Mouse (Mus musculus): Measurements from ENCODE around the gene Fam69a.
"Not testable (repeated sequence)": the region's sequence is repeated elsewhere in the genome, so short reads cannot be mapped to it uniquely, and the experiment has no call there.

The Fam69a gene

DNA sequence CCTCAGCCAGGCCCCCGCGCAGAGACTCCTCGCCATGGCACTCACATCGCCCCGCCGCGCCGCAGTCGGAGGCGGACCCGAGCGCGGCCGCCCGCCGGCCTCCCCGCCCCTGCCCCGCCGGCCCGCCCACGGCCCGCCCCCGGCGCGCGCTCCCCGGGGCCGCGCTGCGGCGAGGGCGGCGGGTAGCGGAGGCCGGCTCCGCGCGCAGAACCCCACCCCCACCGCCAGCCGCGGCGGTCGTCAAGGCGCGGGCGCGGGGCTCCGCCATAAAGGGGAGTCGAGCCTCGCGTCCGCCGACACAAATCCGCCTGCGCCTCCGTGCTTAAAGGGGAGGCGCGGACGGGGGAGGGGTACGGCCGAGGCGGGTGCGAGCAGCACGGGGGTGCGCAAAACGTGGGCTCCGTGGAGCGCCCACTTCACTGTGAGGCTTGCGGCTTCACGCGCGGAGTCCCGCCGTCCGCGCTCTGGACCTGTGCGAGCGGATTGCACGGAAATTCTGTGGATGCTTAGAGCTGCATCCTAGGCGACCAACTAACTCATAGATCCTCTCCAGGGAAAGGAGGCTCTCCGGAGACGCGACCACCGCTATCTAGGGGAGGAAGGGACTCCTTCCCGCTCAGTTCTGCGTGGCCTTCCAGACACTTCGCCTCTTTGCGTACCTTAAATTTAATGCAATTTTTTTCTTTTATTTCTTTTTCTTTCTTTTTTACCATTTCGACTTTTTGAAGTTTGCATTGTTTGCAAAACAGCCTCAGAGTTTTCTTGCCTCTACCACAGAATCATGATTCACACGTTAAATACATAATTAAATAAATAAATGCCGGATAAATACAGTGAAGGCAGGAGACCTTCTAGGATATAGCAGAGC is at the start of gene Fam69a:
TSS of gene Fam69a (minus strand) at position 119 of the 868 bp plus-strand sequence.
- DNase-seq (ENCODE audit: extremely low spot score, low spot score): peak; percentile 90

DNA sequence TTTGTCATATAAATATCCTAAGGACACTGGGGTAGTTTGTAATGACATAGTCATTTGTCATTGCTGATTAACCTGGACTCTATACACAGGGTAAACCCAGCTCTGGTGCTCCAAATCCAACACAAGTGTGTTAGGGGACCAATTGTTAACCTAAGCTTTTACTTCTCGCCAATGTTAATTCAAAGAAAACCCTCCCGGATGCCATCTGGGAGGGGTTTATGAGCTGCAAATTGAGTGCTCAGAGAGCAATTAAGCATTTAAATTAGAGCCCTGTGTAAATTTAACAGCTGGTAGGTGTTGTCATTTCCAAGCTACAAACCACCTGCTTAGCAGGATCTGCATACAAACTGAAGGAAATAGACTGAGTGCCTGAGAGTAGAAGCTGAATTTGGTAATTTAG is 48.6 kb upstream of the Fam69a start:
- DNase-seq (ENCODE audit: extremely low spot score, low spot score): no peak

DNA sequence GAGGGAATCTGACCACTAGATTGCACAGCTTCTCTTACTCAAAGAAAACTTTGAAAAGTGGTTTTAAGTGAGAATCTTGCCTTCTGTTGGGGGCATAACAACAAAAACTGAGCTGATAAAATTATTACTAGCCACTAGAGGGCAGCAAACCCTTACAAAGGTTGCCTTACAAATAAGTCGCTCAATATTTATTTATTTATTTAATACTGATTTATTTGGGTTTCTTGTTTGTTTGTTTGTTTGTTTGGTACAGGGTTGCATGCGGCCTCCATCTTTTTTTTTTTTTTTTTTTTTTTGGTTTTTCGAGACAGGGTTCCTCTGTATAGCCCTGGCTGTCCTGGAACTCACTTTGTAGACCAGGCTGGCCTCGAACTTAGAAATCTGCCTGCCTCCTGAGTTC is 47.3 kb upstream of the Fam69a start:
- no peak for DNase-seq (ENCODE audit: extremely low spot score, low spot score)

DNA sequence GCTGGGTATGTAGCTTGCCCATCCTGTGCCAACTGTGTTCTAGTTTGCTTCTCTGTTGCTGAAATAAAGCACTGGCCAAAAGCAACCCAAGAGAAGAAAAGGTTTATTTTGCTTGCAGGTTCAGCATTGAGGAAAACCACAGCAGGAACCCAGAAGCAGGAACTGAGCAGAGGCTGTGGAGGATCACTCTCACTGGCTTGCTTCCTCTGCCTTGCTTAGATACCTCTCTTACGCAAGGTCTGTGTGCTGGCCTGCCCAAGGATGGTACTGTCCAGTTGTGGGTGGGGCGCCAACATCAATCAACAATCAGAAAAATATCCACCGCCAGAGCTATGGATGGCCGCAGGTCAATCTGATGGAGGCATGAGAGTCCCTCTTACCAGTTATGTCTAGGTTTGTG is 44.4 kb upstream of the Fam69a start:
- DNase-seq (ENCODE audit: extremely low spot score, low spot score): no peak

DNA sequence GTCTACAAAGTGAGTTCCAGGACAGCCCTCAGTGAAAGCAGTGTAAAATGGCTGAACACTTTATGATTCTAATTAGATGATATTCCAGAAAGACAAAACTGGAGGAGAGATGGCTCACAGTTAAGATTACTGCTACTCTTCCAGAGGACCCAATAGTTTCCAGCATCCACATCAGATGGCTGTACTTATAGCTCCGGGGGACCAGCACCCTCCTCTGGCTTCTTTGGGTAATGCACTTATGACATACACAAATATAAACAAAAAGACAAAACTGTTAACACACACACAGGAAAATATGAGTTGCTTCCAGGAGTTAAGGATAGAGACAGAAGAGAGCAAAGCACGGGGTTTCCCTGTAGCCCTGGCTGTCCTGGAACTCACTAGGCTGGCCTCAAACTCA is 43.1 kb upstream of the Fam69a start:
- DNase-seq (ENCODE audit: extremely low spot score, low spot score): no peak

DNA sequence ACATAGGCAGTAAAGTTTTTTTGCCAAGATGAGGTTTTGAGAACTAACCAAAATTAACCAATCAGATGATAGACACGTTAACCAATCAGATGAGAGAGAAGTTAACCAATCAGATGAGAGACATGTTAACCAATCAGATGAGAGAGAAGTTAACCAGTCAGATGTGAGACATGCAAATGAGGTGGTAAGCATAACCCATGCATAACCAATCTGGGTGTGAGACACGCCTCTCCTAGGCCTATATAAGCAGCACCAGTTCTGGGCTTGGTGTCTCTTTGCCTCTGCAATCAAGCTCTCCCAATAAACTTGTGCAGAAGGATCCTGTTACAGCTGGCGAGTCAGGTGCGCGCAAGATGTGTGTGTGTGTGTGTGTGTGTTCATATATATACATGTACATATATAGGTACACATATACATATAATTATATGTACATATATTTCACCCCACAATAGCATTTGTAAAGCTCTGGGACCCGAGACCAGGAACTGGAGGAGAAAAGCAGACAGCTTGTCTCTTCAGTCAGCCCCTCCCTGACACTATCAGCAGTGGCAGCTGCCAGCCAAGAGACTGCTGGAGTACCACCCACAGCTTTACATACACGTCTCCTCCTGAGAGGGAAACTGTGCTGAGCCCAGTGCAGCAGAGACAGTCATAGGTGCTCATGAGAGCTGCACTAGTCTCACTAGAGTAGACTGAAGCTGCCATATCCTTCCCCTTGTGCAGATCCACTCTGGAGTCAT is 42.1 kb upstream of the Fam69a start:
- not testable (repeated sequence) for DNase-seq (ENCODE audit: extremely low spot score, low spot score)

DNA sequence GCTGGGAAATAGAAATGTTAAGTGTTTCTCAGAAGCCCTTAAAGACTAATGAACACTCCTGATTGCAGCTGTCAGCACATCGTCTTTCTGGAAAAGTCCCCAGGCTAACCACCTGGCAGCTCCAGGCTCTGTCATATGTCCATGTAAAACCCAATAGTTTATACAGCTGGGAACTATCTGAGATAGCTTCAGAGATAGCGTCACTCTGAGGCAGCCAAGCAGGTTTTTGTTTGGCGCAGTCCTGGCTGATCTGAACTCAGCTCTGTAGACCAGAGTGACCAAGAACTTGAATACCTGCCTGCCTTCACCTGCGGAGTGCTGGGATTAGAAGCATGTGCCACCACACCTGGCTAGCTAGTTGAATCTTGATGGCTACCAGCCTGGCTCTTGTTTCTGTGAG is 41.3 kb upstream of the Fam69a start:
- no peak for DNase-seq (ENCODE audit: extremely low spot score, low spot score)

DNA sequence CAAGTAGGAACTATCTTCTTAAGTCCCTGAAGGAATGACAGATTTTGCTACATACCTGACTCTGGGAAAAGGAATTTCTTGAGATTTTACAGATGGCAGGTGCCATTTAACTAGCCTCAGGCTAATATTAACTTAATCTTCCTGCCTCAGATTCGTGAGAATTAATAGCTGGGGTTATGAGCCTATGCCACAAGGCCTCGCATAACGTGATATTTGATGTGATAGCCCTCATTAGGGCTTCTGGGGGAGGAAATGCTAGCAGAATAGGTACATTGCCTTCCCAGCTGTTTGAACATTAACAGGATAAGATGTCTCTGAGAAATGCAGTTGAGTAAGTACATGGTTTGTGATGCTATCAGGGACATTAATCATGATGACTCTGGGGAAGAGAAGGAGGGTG is 34.5 kb upstream of the Fam69a start:
- no peak for DNase-seq (ENCODE audit: extremely low spot score, low spot score)

DNA sequence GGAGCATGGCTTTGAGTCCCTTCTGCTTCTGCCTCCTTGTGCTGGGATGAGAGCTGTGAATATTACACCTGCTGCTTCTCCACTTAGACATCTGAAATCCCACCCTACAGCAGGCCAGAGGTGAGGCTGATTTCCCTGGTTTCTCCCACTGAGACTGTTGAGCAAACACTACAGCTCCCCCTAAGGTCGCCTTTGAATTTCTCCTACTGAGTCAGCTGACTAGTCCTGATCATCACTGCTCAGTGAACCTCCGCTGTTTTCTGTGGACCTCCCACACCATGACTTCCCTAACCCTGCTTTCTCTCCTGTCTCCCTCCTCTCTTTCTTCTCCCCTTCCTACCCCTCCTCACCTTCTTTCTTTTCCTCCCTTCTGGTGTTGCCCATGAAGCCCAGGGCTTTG is 32.5 kb upstream of the Fam69a start:
- no peak for DNase-seq (ENCODE audit: extremely low spot score, low spot score)

DNA sequence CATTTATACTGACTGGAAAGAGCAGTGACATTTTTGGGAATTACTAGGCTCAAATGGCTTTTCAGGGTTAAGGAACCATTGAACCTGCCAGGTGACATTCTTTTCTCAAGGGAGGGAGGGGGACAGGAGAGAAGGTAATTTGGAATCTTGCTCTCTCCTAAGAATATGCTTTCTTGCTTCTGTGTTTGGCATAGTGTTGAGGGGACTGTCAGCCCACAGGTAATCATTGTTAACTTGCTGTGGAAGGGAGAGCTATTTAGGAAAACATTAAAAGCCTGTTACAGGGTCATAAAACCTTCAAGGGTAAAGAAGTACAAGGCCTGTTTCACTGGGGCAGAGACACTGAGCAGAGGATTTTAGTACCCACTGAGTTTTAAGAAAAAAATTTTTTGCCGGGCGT is 30.3 kb upstream of the Fam69a start:
- no peak for DNase-seq (ENCODE audit: extremely low spot score, low spot score)

DNA sequence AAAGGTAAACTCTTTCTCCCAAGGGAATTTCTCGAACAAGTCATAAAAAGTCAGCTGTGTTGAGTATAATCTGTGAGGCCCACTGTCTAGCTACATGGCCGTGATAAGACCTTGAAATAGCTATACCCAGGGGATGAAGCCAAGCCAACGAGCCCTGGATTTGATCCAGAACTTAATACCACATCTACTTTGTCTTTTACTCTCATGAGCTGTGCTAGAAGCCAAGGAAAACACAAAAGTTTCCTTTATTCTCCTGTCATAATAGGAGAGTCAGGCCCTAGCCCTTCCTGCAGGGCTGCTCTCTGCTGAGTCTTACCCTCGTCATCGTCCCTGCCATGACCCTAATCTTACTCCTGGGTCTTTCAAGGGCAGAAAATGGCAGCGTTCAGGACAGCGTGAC is 28.5 kb upstream of the Fam69a start:
- DNase-seq (ENCODE audit: extremely low spot score, low spot score): no peak

DNA sequence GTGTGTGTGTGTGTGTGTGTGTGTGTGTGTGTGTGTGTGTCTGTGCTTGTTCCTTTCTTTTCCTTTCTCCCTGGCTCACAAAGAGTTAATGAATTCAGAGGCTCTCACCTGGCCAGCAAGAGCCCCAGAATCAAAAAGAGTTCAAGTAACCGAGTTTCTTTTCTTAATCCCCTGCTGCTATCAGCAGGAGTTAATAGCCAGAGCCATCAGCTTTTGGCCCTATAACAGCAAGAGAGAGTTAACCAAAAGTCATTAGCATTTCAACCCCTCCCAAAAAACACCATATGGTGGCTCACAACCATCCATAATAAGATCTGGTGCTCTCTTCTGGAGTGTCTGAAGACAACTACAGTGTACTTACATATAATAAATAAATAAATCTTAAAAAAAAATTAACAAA is 27.3 kb upstream of the Fam69a start:
- DNase-seq (ENCODE audit: extremely low spot score, low spot score): no peak

DNA sequence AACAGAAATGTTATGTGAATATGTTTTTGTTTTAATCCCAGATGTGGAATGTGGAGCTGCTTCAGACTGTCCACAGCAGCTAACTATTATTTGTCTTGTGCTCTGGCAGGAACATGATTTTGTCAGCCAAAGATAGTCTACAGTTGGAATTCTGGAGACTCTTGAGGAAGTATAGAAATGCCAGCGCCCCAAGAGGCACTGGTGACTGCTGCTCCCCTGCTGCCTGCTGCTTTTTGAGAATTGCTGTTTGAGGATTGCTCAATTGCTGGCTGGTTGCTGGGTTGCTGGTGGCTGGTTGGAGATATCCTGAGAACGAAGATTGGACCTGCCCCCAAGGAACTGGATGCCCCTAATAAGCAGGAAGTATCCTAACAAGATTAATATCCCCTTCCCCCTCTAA is 22.8 kb upstream of the Fam69a start:
- no peak for DNase-seq (ENCODE audit: extremely low spot score, low spot score)

DNA sequence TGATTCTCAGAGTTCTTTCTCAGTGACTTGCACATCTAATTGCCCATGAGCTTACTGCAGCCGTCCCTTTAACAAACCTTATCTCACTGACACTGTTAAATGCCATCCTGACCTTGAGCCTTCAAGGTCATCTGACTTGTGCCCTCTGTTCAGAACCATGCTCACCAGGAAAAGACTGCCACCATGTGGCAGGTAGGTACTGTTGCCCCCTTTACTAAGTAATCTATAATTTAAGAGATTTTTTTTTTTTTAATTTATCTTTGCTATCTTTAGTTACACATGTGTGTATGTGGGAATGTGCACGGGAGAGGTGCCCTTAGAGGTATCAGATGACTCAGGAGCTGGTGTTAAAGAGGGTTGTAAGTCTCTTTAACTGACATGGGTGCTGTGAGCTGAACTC is 18.2 kb upstream of the Fam69a start:
- no peak for DNase-seq (ENCODE audit: extremely low spot score, low spot score)

DNA sequence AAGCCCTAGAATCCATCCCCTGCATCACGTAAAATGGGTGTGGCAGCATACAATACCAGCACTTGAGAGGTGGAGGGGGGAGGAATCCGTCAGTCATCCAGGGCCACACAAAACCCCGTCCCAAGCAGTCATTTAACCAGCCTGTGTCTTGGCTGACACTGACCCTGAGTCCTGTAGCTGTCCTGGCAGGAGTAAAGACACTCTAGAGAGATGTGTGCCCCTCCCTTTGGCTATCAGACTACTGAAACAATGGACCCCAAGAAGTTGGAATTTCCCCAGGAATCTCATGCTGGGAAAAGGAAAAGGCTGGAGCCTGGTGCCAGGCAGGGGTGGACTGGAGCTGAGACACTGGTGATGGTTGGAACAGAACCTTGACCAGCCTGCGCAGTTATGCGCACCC is 15.8 kb upstream of the Fam69a start:
- no peak for DNase-seq (ENCODE audit: extremely low spot score, low spot score)

DNA sequence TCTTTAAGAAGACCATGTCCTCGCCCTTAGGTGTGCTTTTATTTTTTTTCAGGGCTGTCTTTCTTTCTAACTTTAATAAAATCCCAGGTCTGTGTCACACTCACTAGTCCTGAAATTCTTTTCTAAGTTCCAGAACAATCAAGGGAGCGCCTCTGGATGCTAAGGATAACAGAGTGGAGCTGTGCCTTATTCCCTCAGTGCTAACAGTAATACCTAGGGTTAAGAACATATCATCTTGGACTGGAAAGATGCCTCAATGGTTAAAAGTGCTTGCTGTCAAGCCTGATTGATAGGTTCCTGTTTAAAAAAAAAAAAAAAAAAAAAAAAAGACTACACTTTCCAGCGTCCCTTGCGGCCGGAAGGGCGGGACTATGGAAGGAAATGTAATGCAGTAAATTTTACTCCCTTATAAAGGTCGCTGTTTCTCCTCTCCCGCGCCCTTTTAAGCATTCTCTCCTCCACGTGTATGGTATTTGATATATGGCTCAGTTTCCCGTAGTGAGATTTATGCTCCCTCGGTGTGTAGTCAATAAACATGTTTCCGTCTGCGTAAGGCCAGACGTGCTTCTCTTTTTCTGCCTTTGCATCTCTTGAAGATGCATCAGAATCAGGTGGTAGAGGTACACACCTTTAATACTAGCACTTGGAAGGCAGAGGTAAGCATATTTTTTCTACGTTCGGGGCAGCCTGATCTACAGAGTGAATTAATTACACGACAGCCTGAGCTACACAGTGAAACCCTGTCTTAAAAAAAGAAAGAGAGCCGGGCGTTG is 14.1 kb upstream of the Fam69a start:
- DNase-seq (ENCODE audit: extremely low spot score, low spot score): peak; percentile 55

DNA sequence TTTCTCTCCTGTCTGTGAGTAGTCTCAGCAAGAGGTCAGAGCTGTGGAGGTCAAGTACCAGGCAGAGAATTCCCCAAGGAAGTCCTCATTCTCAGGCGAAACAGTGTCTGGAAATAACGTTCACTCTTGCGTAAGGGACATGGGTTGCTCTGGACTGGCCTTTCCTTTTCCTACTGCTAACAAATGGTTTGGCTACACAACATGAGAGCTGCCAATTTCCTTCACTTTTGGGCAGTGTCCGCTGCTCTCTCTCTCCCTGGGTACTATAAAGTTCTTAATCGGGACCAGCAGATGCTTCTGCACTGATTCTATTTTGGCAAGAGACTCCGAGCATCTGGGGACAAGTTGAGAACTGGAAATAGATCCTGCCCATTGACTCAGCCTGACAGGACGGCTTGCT is 10.8 kb upstream of the Fam69a start:
- no peak for DNase-seq (ENCODE audit: extremely low spot score, low spot score)

DNA sequence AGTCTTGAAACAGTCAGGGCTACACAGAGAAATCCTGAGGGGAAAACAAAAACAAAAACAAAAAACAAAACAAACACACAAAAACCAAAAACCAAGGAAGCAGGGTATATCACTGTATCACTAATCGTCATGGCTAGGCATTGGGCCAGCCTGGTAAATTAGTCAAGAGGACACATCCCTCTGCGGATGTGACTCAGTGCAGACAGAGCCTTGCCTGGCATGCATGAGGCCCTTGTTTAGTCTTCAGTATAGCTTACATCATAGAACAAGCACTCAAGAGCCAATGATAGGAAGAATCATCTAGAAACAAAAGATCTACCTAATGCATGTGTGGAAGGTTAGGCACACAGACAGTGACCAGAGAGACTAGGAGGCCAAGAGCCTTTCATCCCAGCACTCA is 9.1 kb upstream of the Fam69a start:
- no peak for DNase-seq (ENCODE audit: extremely low spot score, low spot score)

DNA sequence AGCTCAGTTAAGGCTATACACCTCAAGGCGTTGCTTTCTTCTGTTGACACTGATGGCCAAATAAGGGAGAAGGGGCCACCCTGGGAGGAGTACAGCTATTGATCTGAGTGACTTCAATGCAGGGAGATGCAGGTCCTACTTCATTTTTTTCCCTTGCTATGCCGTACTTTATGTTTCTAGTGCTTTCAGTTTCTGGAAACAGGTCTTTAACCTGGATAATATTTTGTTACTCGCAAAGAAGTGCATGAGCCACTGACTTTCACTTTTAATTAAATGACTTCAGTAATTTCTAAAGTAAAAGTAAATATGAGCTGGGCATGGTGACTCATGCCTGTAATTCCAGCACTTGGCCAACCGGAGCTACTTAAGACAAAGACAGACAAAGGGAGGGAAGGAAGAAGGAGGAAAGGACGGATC is 958 bp upstream of the Fam69a start:
- DNase-seq (ENCODE audit: extremely low spot score, low spot score): peak; percentile 36

DNA sequence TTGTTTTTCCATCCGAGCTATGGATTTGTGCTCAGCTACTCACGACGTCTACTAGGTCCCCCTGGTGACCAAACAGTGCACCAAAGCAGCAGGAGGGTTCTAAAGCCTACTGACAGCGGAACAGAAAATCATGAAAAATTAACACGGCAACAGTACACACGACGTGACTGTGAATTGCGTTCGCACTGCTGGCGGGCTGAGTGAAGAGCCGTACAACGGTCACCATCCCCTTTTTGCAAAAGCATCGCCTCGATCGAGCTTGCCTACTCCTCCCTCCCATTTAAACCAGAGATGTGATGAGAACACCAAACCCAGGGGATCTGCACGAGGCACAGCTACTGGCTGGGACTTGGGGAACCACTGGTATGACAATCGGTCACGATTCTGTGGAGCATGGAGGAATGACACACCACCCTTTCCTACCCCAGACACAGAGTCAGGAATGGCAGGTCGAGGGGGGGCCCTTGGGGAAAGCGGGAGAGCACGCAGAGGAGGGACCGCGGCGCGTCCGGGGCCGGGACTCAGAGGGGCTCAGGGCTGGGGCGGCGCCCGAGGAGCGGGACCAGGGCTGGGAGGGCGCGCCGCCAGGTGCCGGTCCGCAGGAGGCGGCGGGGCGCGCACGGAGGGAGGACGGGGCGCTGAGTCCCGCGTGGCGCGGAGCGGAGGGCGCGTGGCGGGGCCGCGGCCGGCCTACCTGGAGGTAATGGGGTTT is 474 bp downstream of the Fam69a start:
- DNase-seq (ENCODE audit: extremely low spot score, low spot score): peak; percentile 79

DNA sequence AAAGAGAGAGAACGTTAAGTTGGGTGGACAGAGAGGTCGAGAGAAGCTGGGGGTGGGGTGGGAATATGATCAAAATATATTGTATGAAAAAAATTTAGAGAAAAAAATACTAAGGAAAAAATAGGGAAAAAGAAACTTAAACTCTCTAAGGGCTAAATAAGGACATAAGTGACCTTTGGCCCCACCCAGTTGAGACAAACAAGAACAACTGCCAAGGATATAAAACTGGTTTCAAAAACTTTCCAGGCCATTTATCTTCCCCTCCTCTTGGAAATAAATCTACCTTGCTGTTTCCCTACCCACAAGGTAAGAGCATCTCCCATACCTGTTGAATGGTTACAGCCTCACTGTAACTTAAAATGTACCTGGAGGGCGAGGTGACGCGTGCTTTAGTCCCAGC is 2.9 kb downstream of the Fam69a start:
- no peak for DNase-seq (ENCODE audit: extremely low spot score, low spot score)

All from neural tube, embryonic 10.5 days (tissue).